Mouse (Mus musculus) left cerebral cortex, postnatal 10 days (tissue): ENCODE results near the gene Isy1. TPM values are rescaled to one million over a fixed set of nuclear protein-coding genes. Genes with fewer than 3 reads are reported as not detected.

ENCODE experiments used
- DNase-seq, 2 experiments: peaks; one replicate each; pipeline ENCODE4 v3.0.0; 2021 to 2022; ENCODE audit warnings: low spot score in 2 of 2, mixed read lengths in 1 of 2; ENCODE audit errors: extremely low spot score in 1 of 2
- intact Hi-C: fragments of 180-260 bp; cut with DNase I; formaldehyde crosslinking; loops from one replicate; pipeline ENCODE4 v1.15.1; 2025
- total RNA-seq, 2 experiments: library from RNA; stranded (reverse); gene quantifications; 2 replicates each; pipeline ENCODE4 v1.2.3; 2021

The Isy1 gene
- total RNA-seq, 2 experiments from 2014 or later: 29.3 to 31.7 TPM

GRCm38 (mm10) chr6:87807735-87808440 lies 30.7 kb downstream of the Isy1 start:
- DNase-seq: no peak
- intact Hi-C loops: no loop called here

DNA sequence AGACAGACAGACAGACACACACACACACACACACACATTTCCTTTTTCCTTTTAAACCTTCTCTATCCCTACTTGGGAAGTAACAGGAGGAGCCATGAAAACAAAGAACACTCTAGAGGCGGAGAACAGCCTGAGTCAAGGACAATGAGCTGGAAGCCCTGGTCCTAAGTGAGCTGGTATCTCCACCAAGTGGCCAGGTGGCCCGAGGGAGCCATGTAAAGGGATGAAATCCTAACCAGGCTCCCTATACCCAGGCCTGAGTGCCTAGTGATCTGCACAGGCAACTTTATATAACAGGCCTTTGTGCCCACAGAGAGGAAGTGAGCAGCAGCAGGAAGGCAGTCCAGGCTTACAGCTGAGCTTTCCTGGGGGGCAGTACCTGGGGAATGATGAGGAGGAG lies 31.7 kb downstream of the Isy1 start:
- intact Hi-C loops: no loop called here
- no peak for DNase-seq

DNA sequence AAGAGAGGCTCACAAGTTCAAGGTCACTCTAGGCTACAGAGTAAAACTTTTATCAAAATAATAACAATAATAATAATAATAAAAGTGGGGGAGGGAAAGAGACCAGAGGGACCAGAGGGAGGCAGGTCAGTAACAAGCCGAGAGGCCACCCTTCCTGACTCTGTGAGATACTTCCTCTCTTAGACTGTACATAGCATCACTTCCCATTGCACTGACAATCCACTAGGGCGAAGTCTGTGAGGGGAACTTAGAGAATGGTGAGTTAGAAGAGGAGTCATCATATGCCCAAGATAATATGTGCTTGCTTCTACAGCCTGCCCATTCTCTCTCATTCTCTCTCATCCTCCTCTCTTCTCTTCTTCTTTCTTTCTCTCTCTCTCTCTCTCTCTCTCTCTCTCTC lies 32.6 kb downstream of the Isy1 start:
- DNase-seq: no peak
- intact Hi-C loops: no loop called here

DNA sequence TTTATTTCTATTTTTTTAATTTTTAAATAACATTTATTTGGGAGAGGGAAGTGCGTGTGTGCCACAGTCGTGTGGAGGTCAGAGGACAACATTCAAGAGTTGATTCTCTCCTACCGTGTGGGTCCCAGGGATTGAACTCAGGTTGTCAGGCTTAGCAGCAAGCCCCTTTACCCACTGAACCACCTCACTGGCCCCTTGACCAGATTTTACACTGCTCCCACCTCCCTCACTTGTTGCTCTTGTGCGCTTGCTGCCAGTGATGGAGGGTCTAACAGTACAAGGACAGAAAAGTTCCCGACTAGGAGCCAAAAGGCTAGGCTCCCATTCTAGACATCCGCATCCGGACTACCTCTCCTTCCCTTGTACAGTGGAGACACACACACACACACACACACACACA lies 33.1 kb downstream of the Isy1 start:
- DNase-seq: no peak
- intact Hi-C loops: no loop called here

- intact Hi-C loops: no loop called here
- DNase-seq: no peak
Observed at GRCm38 (mm10) chr6:87804886-87805285, 33.7 kb downstream of the Isy1 start.

- intact Hi-C loops: no loop called here
- no peak for DNase-seq
Observed at GRCm38 (mm10) chr6:87804036-87804435, 34.6 kb downstream of the Isy1 start.

DNA sequence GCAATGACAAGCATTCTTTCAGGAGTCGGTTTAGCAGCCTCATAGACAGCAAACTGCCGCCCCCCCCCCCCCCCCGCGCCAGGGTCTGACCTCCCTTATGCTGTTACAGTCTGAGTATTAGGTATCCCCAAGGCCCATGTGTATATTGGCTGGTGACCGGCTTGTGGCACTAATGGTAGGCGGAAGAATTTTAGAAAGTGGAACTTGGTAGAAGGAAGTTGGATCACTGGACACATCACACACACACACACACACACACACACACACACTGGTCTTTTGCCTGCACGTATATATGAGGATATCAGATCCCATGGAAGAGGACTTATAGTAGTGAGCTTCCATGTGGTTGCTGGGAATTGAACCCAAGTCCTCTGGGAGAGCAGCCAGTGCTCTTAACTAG lies 36.1 kb downstream of the Isy1 start:
- no peak for DNase-seq
- intact Hi-C loops: no loop called here

- intact Hi-C loops: no loop called here
- no peak for DNase-seq
Observed at GRCm38 (mm10) chr6:87799576-87799975, 39.0 kb downstream of the Isy1 start.

- intact Hi-C loops: no loop called here
Observed at GRCm38 (mm10) chr6:87797321-87797720, 41.3 kb downstream of the Isy1 start.

DNA sequence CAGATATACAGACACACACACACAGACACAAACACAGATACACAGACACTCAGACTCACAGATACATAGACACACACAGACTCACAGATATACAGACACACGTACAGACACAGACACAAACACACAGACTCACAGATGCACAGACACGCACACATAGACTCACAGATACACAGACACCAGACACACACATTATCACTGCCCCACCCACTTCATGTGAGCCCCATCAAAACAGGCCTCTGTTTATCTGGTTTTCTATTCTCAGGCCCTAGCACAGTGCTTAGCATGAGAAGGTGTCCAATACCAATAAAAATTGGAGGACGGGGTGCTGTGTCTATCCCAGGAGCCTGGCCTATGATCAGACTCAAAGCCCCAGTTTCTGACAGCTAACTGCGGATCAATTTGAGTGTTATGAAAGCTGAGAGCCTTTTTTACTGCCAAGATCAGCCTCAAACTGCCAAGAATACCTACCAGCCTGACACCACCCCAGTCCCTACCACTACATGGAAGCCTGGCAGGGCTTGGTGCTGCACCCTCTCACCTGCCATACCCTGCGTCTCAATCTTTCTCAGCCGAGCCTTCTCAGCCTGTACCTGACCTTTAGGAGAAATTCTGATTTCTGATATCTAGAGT lies 42.2 kb downstream of the Isy1 start:
- no peak for DNase-seq
- intact Hi-C loops: no loop called here

More at GRCm38 (mm10) chr6:87797321-87797720, 41.3 kb downstream of the Isy1 start:
- DNase-seq: no peak

GRCm38 (mm10) chr6:87795385-87796150 lies 43.0 kb downstream of the Isy1 start:
- intact Hi-C loops: no loop called here
- no peak for DNase-seq

DNA sequence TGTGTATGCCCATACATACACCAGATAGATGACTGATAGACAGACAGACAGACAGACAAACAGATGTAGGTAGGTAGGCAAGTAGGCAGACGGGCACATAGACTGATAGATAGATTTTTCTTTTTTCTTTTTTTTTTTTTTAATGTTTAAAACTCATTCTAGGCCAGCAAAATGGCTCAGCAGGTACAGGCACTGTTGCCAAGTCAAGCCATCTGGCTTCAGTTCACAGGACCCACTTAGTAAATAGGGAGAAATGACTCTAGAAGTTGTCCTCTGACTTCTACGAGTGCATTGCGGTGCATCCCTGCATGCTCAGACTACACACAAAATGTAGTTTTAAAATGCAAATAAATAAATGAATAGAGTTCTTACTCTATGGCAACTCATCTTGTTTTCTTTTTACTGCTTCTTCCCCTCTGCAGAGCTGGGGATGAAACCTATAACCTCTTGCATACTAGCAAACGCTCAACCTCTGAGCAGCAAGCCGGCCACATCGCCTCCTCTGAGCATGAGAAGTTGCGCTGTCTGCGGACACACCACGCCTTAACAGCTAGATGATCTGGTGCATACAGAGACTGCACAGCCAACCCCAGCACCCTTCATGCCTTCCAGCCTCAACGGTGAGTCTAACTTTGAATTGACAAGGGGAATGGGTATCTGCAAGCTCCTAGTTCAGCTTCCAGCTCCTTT lies 44.6 kb downstream of the Isy1 start:
- intact Hi-C loops: no loop called here

GRCm38 (mm10) chr6:87791826-87792225 lies 46.8 kb downstream of the Isy1 start:
- intact Hi-C loops: no loop called here
- DNase-seq: no peak

More for the DNA sequence above, 44.6 kb downstream of the Isy1 start:
- no peak for DNase-seq

DNA sequence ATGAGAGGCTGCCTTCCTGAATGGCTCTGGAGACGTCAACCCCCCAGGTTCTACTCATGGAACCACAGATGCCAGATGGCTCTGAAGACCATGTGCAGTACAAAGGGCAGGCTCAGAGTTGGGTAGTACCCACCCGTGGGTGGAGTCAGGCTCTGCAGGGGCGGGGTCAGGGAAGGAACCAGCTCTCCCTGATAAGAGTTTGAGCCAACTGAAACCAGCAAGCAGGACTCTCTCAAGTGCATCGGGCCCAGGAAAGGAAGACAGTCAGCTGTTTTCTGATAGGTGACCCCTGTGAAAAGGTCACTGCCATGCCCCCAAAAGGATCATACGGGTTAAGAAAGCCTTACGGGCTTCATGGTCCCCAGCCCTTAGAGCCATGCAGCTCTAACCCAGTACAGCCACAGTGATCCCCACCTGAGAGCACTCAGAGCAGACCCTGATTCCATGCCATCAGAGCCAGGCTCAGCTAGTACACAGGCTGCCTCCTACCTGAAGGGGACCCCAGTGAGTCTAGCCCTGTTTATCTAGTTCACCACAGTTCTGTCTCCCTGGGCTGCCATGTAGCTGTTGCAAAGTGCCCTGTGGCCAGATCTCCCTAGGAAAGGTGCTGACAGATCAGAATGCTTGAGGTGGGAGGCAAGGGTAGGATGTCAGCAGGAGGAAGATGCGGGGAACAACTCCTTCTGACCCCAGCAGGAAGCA lies 47.7 kb downstream of the Isy1 start:
- intact Hi-C loops: no loop called here
- DNase-seq: no peak

GRCm38 (mm10) chr6:87789791-87790190 lies 48.8 kb downstream of the Isy1 start:
- intact Hi-C loops: no loop called here
- no peak for DNase-seq

DNA sequence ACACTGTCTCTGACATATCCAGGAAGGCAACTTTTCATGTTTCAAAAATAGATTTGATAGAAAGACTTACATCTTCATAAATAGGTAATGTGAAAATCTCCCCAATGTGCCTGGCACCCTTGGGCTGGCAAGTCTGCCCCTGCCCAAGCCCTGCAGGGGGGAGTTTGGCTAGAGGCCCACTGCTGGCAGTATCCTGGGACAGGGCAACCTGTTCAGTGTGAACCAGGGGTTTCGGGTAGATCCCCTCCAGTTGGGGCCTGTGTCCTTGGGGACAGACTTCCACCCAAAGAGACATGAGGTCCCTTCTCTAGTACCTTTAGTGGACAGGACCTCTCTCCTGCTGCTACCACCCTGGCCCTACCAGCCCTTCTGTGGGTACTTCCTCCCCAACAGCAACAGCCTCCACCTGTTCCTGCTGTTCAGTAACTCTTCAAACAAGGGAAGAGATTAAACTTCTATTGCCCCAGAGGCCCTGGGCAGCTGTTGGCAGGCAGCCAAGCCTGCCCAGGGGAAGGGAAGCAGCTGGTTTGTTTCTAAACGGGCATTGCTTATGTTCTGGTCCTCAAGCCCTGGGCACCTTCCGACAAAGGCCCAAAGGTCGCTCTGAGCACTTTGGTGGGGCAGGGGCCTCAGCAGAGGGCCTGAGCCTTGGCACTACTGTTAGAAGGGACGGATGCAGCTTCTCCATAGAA lies 49.6 kb downstream of the Isy1 start:
- DNase-seq: no peak
- intact Hi-C loops: no loop called here

GRCm38 (mm10) chr6:87788266-87788895 lies 50.2 kb downstream of the Isy1 start:
- intact Hi-C loops: no loop called here
- DNase-seq: no peak
